Mouse (Mus musculus): ENCODE data around the gene Olfr694.
"Not testable (repeated sequence)": the region's sequence is repeated elsewhere in the genome, so short reads cannot be mapped to it uniquely, and the experiment has no call there.

Olfr694 gene

GRCm38 (mm10) chr7:106691714-106692113 is at the start of gene Olfr694:
TSS of gene Olfr694 (minus strand) at chr7:106691814.
- DNase-seq (ENCODE audit: low read depth, low spot score) = no peak

- no peak for DNase-seq (ENCODE audit: low read depth, low spot score)
Observed at GRCm38 (mm10) chr7:106737028-106737427, 45.4 kb upstream of the Olfr694 start.

GRCm38 (mm10) chr7:106733717-106734116 is 42.1 kb upstream of the Olfr694 start:
- no peak for DNase-seq (ENCODE audit: low read depth, low spot score)

GRCm38 (mm10) chr7:106725654-106726053 is 34.0 kb upstream of the Olfr694 start:
- DNase-seq (ENCODE audit: low read depth, low spot score) = not testable (repeated sequence)

- no peak for DNase-seq (ENCODE audit: low read depth, low spot score)
Observed at GRCm38 (mm10) chr7:106716296-106716695, 24.7 kb upstream of the Olfr694 start, which contains the start of gene Olfr695. TSS of gene Olfr695 (minus strand) at chr7:106716396.

- no peak for DNase-seq (ENCODE audit: low read depth, low spot score)
Observed at GRCm38 (mm10) chr7:106711463-106711862, 19.8 kb upstream of the Olfr694 start.

GRCm38 (mm10) chr7:106707705-106708104 is 16.1 kb upstream of the Olfr694 start:
- not testable (repeated sequence) for DNase-seq (ENCODE audit: low read depth, low spot score)

- no peak for DNase-seq (ENCODE audit: low read depth, low spot score)
Observed at GRCm38 (mm10) chr7:106696891-106697290, 5.3 kb upstream of the Olfr694 start.

- DNase-seq (ENCODE audit: low read depth, low spot score) = no peak
Observed at GRCm38 (mm10) chr7:106692976-106693375, 1.4 kb upstream of the Olfr694 start.

GRCm38 (mm10) chr7:106685382-106685781 is 6.2 kb downstream of the Olfr694 start:
- DNase-seq (ENCODE audit: low read depth, low spot score) = no peak

- DNase-seq (ENCODE audit: low read depth, low spot score) = no peak
Observed at GRCm38 (mm10) chr7:106680484-106680883, 11.1 kb downstream of the Olfr694 start, which contains the start of gene Olfr693. TSS of gene Olfr693 (minus strand) at chr7:106680584.

GRCm38 (mm10) chr7:106652344-106652652 is 39.3 kb downstream of the Olfr694 start:
- DNase-seq (ENCODE audit: low read depth, low spot score) = no peak

- DNase-seq (ENCODE audit: low read depth, low spot score) = no peak
Observed at GRCm38 (mm10) chr7:106651555-106652343, 39.9 kb downstream of the Olfr694 start.

GRCm38 (mm10) chr7:106649774-106650173 is 41.8 kb downstream of the Olfr694 start:
- no peak for DNase-seq (ENCODE audit: low read depth, low spot score)

- no peak for DNase-seq (ENCODE audit: low read depth, low spot score)
Observed at GRCm38 (mm10) chr7:106645261-106645660, 46.4 kb downstream of the Olfr694 start.

- no peak for DNase-seq (ENCODE audit: low read depth, low spot score)
Observed at GRCm38 (mm10) chr7:106644222-106644870, 47.3 kb downstream of the Olfr694 start.

- DNase-seq (ENCODE audit: low read depth, low spot score) = no peak
Observed at GRCm38 (mm10) chr7:106640839-106641238, 50.8 kb downstream of the Olfr694 start.

- no peak for DNase-seq (ENCODE audit: low read depth, low spot score)
Observed at GRCm38 (mm10) chr7:106635560-106635959, 56.1 kb downstream of the Olfr694 start.
